Mouse (Mus musculus) ES-Bruce4 (cell line): ENCODE data around the gene Adam33.

Experiments used
- CTCF ChIP-seq: IDR thresholded peaks from one replicate; pipeline ENCODE4 v1.8.1; 2011; ENCODE audit warnings: low read depth, low read length
- EP300 ChIP-seq: IDR thresholded peaks from 2 replicates; pipeline ENCODE4 v1.6.1; 2011; ENCODE audit warnings: low read depth, low read length; ENCODE audit not compliant: insufficient read depth
- POLR2A ChIP-seq: IDR thresholded peaks from one replicate; pipeline ENCODE4 v1.8.1; 2011; ENCODE audit warnings: low read length; ENCODE audit not compliant: insufficient read depth

- TF ChIP-seq EP300, result no peak
- no peak for TF ChIP-seq POLR2A
- no peak for TF ChIP-seq CTCF
Observed at GRCm38 (mm10) chr2:131025230-131025629, 38.4 kb downstream of the Adam33 start.
